Mouse (Mus musculus) embryonic facial prominence, embryonic 14.5 days (tissue): ENCODE data around the gene Epm2aip1. TPM values are rescaled to one million over a fixed set of nuclear protein-coding genes. Genes with fewer than 3 reads are reported as not detected.

Source experiments
- ATAC-seq: fragments of 200-750 bp; cut with Nextera tagmentation; 2 replicates; pipeline ENCODE4 v1.8.0; 2017; ENCODE audit warnings: low read depth, moderate number of reproducible peaks, moderate TSS enrichment
- DNase-seq: peaks from one replicate; pipeline ENCODE4 v3.0.0-alpha.2; 2015; ENCODE audit warnings: low spot score
- H3K27ac ChIP-seq: fragments of 300-500 bp; sonication (generic); replicated peaks from 2 replicates; pipeline ENCODE4 v1.5.1; 2014; ENCODE audit warnings: low read depth, mild to moderate bottlenecking, low read length, moderate library complexity
- H3K27me3 ChIP-seq: fragments of 300-500 bp; sonication (generic); replicated peaks from 2 replicates; pipeline ENCODE4 v1.6.1; 2014; ENCODE audit warnings: low read length; ENCODE audit not compliant: control insufficient read depth, insufficient read depth
- H3K36me3 ChIP-seq: fragments of 300-500 bp; sonication (generic); 2 replicates; pipeline ENCODE4 v1.6.1; 2014; ENCODE audit warnings: low read length, mixed read lengths; ENCODE audit not compliant: control insufficient read depth, insufficient read depth
- H3K4me1 ChIP-seq: fragments of 300-500 bp; sonication (generic); 2 replicates; pipeline ENCODE4 v1.6.1; 2014; ENCODE audit warnings: antibody characterized with exemption, low read length; ENCODE audit not compliant: control insufficient read depth, insufficient read depth
- H3K4me2 ChIP-seq: fragments of 300-500 bp; sonication (generic); 2 replicates; pipeline ENCODE4 v1.6.1; 2014; ENCODE audit warnings: low read depth, mild to moderate bottlenecking, low read length, moderate library complexity, mixed read lengths
- H3K4me3 ChIP-seq: fragments of 300-500 bp; sonication (generic); 2 replicates; pipeline ENCODE4 v1.5.1; 2014; ENCODE audit warnings: low read depth, mild to moderate bottlenecking, low read length
- H3K9ac ChIP-seq: fragments of 300-500 bp; sonication (generic); 2 replicates; pipeline ENCODE4 v1.6.1; 2014; ENCODE audit warnings: low read depth, mild to moderate bottlenecking, low read length, moderate library complexity, mixed read lengths
- H3K9me3 ChIP-seq: fragments of 300-500 bp; sonication (generic); 2 replicates; pipeline ENCODE4 v1.6.1; 2016; ENCODE audit warnings: low read length; ENCODE audit not compliant: control insufficient read depth
- WGBS: fragments of 180-500 bp; shearing (Covaris S2); extraction: QIAGEN DNeasy Blood & Tissue Kit; methylation state at CpG from one replicate; pipeline ENCODE4 v1.1.7; 2014; 5-methylcytosine and 5-hydroxymethylcytosine counted together
- polyA plus RNA-seq: library from polyadenylated mRNA; unstranded; fragments of >200 nt; fragmentation: Nextera tagmentation; extraction: Ambion mirVana; gene quantifications from 2 replicates; pipeline ENCODE4 v1.2.1, GENCODE M21; 2014

The Epm2aip1 gene
- polyA plus RNA-seq, 1 experiment from 2014 or later = 47.0 TPM

DNA sequence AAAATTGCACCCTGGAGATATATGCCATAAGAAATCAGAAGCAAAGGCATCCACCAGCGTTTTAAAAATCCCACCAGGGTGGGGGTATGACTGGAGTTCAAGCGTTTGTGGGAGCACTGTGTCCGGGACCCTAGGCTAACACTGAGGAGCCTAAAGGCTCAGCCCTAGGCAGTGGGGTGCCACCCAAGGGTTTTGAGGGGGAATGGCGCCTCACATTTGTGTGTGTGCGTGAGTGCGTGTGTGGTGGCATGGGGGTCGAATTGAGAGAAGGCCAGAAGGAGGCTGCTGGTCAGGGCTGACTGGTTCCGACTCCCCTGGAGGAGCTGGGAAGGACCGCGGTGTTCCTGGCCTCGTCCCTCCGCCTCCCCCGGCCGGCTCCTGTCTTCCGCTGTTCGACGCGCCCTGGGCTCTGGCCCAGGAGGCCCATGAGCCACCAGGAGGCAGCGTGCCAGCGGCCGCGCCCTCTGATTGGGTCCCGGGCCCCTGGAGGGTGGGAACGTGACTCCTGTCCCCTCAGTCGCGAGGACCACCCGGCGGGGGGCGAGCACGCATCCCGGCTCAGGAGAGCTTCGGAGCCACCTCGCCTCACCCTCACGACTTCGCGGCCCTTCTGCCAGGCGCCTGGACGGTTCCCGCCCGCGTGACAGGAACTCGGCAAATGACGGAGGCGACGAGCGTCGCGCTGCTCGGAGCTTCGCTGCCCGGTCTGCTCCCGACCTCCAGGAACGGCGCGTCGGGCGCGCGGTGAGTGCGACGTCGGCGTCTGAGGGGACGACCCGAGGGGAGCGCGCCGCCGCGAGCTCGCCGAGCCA is 39.5 kb downstream of the Epm2aip1 start, which contains the start of gene Trank1:
TSS of gene Trank1 (plus strand) at position 709 of the 812 bp plus-strand sequence.
- ATAC-seq (peak; percentile 53; the same call in 1 of the 2 replicates), DNase-seq (peak; percentile 9)
- H3K27me3 ChIP-seq = peaks cover 53% of the 10 kb centered on the region
- H3K9ac ChIP-seq = peak within 1 kb of the TSS; percentile 58
- H3K4me2 ChIP-seq = peak within 1 kb of the TSS; percentile 91
- 30% methylated on average over 14 of the region's 72 CpGs for WGBS
- H3K4me1 ChIP-seq = peaks cover 8% of the 10 kb centered on the region; the same call in 1 of the 2 replicates
- H3K9me3 ChIP-seq = peaks cover 14% of the 10 kb centered on the region
- no peak within 1 kb of the TSS for H3K27ac ChIP-seq
- H3K4me3 ChIP-seq = peak within 1 kb of the TSS; percentile 53
- no peaks in the 10 kb centered on the region for H3K36me3 ChIP-seq

DNA sequence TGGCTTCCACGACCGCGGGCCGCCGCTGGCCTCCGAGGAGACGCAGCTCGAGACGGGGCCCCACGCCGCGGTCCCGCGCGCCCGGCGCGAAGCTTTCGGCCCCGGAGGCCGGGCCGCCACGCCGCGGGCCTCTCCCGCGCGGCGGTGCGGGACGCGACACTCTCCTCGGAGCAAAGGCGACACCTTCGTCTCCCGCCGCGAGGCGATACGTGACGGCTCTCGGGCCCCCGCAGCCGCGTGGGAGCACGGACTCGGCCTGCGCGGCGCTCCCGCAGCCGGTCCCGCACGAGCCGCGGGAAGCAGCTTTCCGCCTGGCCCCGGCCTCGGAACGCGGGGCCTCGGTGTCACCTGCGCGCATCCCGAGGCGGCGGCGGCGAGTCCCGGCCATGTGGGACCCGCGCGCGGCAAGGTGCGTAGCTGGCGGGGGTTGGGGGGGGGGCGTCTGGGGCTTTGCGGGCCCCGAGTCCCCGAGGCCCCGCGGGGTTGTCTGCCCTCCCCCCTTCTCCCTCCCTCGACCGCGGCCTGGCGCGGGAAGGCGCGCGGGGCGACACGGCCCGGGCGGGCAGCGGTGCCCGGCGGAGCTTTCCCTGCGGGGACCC is 40.2 kb downstream of the Epm2aip1 start:
- peak overlapping the region; percentile 58 for H3K9ac ChIP-seq
- DNase-seq (no peak), ATAC-seq (no peak; the same call in 1 of the 2 replicates)
- peaks cover 8% of the 10 kb centered on the region; the same call in 1 of the 2 replicates for H3K4me1 ChIP-seq
- H3K27ac ChIP-seq = no peak overlapping the region
- H3K36me3 ChIP-seq = no peaks in the 10 kb centered on the region
- WGBS = 1% methylated on average over 18 of the region's 98 CpGs
- peaks cover 14% of the 10 kb centered on the region for H3K9me3 ChIP-seq
- peaks cover 53% of the 10 kb centered on the region for H3K27me3 ChIP-seq
- H3K4me2 ChIP-seq = peak overlapping the region; percentile 91
- H3K4me3 ChIP-seq = peak overlapping the region; percentile 53

DNA sequence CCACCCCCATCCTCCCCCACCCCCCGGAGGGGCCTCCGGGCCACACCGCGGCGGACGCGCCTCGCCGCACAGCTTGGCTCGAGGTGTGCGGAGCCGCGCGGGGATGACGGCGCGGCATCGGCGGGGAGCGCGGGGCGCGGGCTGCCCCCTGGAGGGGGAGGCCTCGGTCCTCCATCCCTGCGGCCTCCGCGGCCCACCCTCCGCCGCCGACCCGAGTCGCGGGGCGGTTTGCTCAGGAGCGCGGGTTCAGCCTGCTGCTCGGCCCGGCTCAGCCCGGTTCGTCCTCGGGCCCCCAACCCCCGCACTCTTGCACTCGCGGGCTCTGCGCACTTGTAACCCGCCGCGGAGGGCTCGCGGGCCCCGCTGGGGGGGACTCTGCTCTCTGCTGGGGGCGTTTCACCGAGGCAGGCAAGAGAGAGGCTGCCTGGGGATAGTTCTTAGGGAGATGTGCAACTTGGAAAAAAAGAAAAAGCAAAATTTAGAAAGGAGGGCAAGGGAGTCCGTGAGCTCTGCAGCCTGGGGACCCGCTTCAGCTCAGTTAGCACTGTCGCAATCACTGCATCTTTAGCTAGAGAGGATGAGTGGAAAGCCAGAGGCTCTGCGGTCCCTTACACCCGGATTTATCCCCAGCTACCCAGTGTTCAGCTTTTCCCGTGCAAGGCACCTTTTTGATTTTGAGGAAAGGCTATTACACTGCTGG is 40.9 kb downstream of the Epm2aip1 start:
- peaks cover 53% of the 10 kb centered on the region for H3K27me3 ChIP-seq

DNA sequence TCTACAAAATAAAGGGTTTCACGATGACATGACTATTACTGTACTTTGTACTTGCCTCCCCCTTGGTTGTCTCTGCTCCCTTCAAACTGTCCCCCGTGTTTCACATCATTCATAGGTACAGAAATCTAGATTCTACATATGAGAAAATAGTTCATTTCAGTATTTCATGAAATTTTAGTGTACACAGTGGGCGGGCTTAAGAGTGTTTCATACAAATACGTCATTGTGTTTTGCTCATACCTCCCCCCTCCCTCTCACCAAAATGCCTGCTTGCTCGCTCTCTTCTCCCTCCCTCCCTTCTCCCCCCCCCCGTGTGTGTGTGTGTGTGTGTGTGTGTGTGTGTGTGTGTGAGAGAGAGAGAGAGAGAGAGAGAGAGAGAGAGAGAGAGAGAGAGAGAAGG is 41.6 kb downstream of the Epm2aip1 start:
- WGBS = 17% methylated on average over 5 of the region's 6 CpGs
- H3K27me3 ChIP-seq = peaks cover 53% of the 10 kb centered on the region

More for the DNA sequence above, 40.9 kb downstream of the Epm2aip1 start:
- Histone ChIP-seq H3K4me2 (peak overlapping the region; percentile 91), H3K4me3 (peak overlapping the region; percentile 53), H3K36me3 (no peaks in the 10 kb centered on the region), H3K9ac (peak overlapping the region; percentile 58), H3K9me3 (peaks cover 14% of the 10 kb centered on the region), H3K27ac (no peak overlapping the region), H3K4me1 (peaks cover 8% of the 10 kb centered on the region; the same call in 1 of the 2 replicates)
- 0 out of 2 replicates have a peak, but pooled peaks have one; percentile 12 for ATAC-seq
- under 1% methylated on average over 22 of the region's 59 CpGs for WGBS
- peak; percentile 10 for DNase-seq

DNA sequence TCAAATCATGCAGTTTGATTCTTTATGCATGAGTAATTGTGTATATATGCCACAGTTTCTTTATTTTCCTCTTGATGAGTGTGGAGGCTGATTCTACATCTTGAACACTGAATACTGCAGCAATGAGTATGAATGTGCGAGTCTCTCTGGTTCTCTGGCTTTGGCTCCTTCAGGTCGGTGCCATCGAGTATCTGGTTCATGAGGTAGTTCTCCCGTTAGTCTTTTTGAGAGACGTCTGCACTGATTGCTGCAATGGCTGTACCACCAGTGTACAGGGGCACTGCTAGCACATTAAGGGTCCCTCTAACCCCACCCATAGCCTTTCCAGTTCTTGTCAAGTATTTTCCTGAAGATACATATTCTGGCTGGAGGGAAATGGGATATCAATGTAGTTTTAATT is 42.1 kb downstream of the Epm2aip1 start:
- Histone ChIP-seq H3K27me3 (peaks cover 53% of the 10 kb centered on the region), H3K36me3 (no peaks in the 10 kb centered on the region), H3K4me2 (no peak overlapping the region), H3K9me3 (peaks cover 14% of the 10 kb centered on the region), H3K4me1 (peaks cover 8% of the 10 kb centered on the region; the same call in 1 of the 2 replicates), H3K9ac (no peak overlapping the region), H3K27ac (no peak overlapping the region), H3K4me3 (no peak overlapping the region)
- DNase-seq (no peak), ATAC-seq (no peak)
- WGBS = 25% methylated on average over 5 of the region's 5 CpGs

More for the DNA sequence above, 41.6 kb downstream of the Epm2aip1 start:
- no peak for DNase-seq
- Histone ChIP-seq H3K27ac (no peak overlapping the region), H3K4me3 (no peak overlapping the region), H3K9me3 (peaks cover 14% of the 10 kb centered on the region), H3K36me3 (no peaks in the 10 kb centered on the region), H3K4me1 (peaks cover 8% of the 10 kb centered on the region; the same call in 1 of the 2 replicates), H3K9ac (no peak overlapping the region), H3K4me2 (no peak overlapping the region)
- ATAC-seq = no peak

DNA sequence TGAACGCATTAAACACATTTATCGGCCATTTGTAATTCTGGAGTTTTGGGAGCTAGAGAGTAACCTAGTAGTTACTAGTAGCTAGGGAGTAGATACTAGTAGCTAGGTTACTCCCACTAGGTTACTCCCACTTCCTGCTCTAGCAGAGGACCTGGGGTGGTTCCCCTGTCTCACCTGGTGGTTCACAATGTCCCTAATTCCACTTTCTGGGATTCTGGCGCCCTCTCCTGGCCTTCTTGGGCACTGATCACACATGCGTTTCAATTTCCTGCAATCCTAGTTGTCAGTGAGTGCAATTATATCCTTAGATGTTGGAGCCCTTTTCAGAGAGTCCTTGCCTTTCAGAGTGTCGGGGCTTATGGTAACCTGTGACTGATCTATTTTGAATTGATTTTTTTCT is 42.5 kb downstream of the Epm2aip1 start:
- H3K4me1 ChIP-seq = peaks cover 8% of the 10 kb centered on the region; the same call in 1 of the 2 replicates
- peaks cover 14% of the 10 kb centered on the region for H3K9me3 ChIP-seq
- 38% methylated on average over 5 of the region's 5 CpGs for WGBS
- no peak overlapping the region for H3K9ac ChIP-seq
- no peaks in the 10 kb centered on the region for H3K36me3 ChIP-seq
- ATAC-seq = no peak
- no peak overlapping the region for H3K4me3 ChIP-seq
- no peak overlapping the region for H3K27ac ChIP-seq
- H3K4me2 ChIP-seq = no peak overlapping the region
- H3K27me3 ChIP-seq = peaks cover 53% of the 10 kb centered on the region
- peak; percentile 33 for DNase-seq

DNA sequence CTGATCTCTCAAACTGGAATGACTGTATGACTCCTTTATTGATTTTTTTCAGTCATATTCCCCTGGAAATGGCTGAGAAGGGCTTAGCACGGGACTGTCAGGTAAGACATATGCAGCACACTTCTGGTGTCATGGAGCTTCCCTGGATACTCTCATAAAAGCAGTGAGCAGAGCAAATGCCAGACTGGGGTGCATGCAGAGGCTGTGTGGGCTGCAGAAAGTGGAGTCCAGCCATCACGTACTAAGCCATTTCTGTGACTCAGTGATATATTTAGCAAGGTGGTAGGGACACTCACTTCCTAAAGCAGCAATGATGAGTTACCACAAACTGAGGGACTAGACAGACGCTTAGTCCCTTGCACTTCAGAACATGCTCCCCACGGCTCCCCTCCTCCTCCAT is 49.2 kb downstream of the Epm2aip1 start:
- ATAC-seq (no peak), DNase-seq (no peak)
- Histone ChIP-seq H3K27me3 (no peaks in the 10 kb centered on the region), H3K9me3 (no peaks in the 10 kb centered on the region), H3K27ac (no peak overlapping the region), H3K36me3 (no peaks in the 10 kb centered on the region), H3K4me3 (no peak overlapping the region), H3K4me2 (no peak overlapping the region), H3K9ac (no peak overlapping the region), H3K4me1 (no peaks in the 10 kb centered on the region)
- 71% methylated on average over 4 of the region's 4 CpGs for WGBS

DNA sequence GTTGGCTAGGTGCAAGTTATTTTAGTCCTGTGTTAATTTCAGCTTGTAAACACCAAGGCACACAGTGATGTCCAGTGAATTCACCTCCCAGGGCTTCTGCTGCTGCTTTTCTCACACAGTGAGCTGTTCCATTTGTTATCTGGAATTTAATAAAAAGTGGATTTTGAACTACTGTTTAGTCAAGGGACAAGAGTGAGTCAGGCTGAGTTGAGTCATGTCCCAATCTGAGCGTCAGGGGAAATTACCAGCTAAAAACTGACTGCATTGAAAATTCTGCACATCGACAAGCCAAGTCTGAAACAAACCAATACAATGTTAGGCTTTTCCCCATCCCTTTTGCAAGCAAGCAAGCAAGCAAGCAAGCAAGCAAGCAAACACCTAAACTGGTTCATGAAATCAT is 53.2 kb downstream of the Epm2aip1 start:
- Histone ChIP-seq H3K9me3 (no peaks in the 10 kb centered on the region), H3K4me2 (no peak overlapping the region), H3K9ac (no peak overlapping the region), H3K4me3 (no peak overlapping the region), H3K36me3 (no peaks in the 10 kb centered on the region), H3K4me1 (no peaks in the 10 kb centered on the region), H3K27ac (no peak overlapping the region), H3K27me3 (no peaks in the 10 kb centered on the region)
- no peak for ATAC-seq
- 82% methylated on average over 2 of the region's 2 CpGs for WGBS
- no peak for DNase-seq
